Mouse (Mus musculus) stomach, embryonic 14.5 days (tissue): ENCODE data around the gene Ribc2. TPM values are rescaled to one million over a fixed set of nuclear protein-coding genes. Genes with fewer than 3 reads are reported as not detected.

ENCODE experiments used
- ATAC-seq: fragments of 200-750 bp; cut with Nextera tagmentation; 2 replicates; pipeline ENCODE4 v1.8.0; 2017; ENCODE audit warnings: low read depth, moderate TSS enrichment; ENCODE audit not compliant: insufficient number of reproducible peaks, insufficient read depth, low FRiP score
- H3K27ac ChIP-seq: fragments of 300-500 bp; sonication (generic); 2 replicates; pipeline ENCODE4 v1.5.1; 2014; ENCODE audit warnings: mild to moderate bottlenecking, low read length, moderate library complexity, mixed read lengths
- H3K27me3 ChIP-seq: fragments of 300-500 bp; sonication (generic); 2 replicates; pipeline ENCODE4 v1.6.1; 2014; ENCODE audit warnings: low read length, control low read depth, mixed read lengths; ENCODE audit not compliant: control insufficient read depth, insufficient read depth
- H3K36me3 ChIP-seq: fragments of 300-500 bp; sonication (generic); 2 replicates; pipeline ENCODE4 v1.6.1; 2014; ENCODE audit warnings: mild to moderate bottlenecking, control low read depth, low read length, moderate library complexity, mixed read lengths; ENCODE audit not compliant: control insufficient read depth, insufficient read depth
- H3K4me1 ChIP-seq: fragments of 300-500 bp; sonication (generic); 2 replicates; pipeline ENCODE4 v1.6.1; 2014; ENCODE audit warnings: low read length, control low read depth, mixed read lengths; ENCODE audit not compliant: control insufficient read depth, insufficient read depth
- H3K4me2 ChIP-seq: fragments of 300-500 bp; sonication (generic); replicated peaks from 2 replicates; pipeline ENCODE4 v1.6.1; 2014; ENCODE audit warnings: low read depth, low read length, control low read depth
- H3K4me3 ChIP-seq: fragments of 300-500 bp; sonication (generic); 2 replicates; pipeline ENCODE4 v1.5.1; 2014; ENCODE audit warnings: low read depth, low read length, control low read depth
- H3K9ac ChIP-seq: fragments of 300-500 bp; sonication (generic); replicated peaks from 2 replicates; pipeline ENCODE4 v1.6.1; 2014; ENCODE audit warnings: low read depth, mild to moderate bottlenecking, control low read depth, low read length, moderate library complexity, mixed read lengths
- H3K9me3 ChIP-seq: fragments of 300-500 bp; sonication (generic); 2 replicates; pipeline ENCODE4 v1.6.1; 2016; ENCODE audit warnings: low read depth, low read length, control low read depth; ENCODE audit not compliant: control insufficient read depth
- WGBS: fragments of 180-500 bp; shearing (Covaris S2); extraction: QIAGEN DNeasy Blood & Tissue Kit; methylation state at CpG from one replicate; pipeline ENCODE4 v1.1.7; 2014; 5-methylcytosine and 5-hydroxymethylcytosine counted together
- polyA plus RNA-seq: library from polyadenylated mRNA; unstranded; fragments of >200 nt; fragmentation: Nextera tagmentation; extraction: Ambion mirVana; gene quantifications from 2 replicates; pipeline ENCODE4 v1.2.1, GENCODE M21; 2014

Gene Ribc2
- polyA plus RNA-seq, 1 experiment from 2014 or later: 0.49 TPM

- 88% methylated on average over 4 of the region's 4 CpGs for WGBS
- no peaks in the 10 kb centered on the region for H3K27me3 ChIP-seq
- peaks cover 20% of the 10 kb centered on the region; the same call in 1 of the 2 replicates for H3K4me1 ChIP-seq
- H3K27ac ChIP-seq: no peak overlapping the region
- H3K36me3 ChIP-seq: no peaks in the 10 kb centered on the region
- no peak for ATAC-seq
- H3K9me3 ChIP-seq: no peaks in the 10 kb centered on the region
- no peak overlapping the region for H3K4me3 ChIP-seq
- no peak overlapping the region for H3K9ac ChIP-seq
- no peak overlapping the region for H3K4me2 ChIP-seq
These were observed 50.2 kb downstream of the Ribc2 start for GRCm38 (mm10) chr15:85182063-85182462.

- H3K36me3 ChIP-seq: no peaks in the 10 kb centered on the region
- WGBS: 61% methylated on average over 7 of the region's 7 CpGs
- H3K27me3 ChIP-seq: no peaks in the 10 kb centered on the region
- H3K4me3 ChIP-seq: no peak overlapping the region
- H3K9ac ChIP-seq: no peak overlapping the region
- no peak for ATAC-seq
- no peak overlapping the region for H3K27ac ChIP-seq
- no peaks in the 10 kb centered on the region for H3K4me1 ChIP-seq
- no peaks in the 10 kb centered on the region for H3K9me3 ChIP-seq
- no peak overlapping the region for H3K4me2 ChIP-seq
These were observed 55.0 kb downstream of the Ribc2 start for GRCm38 (mm10) chr15:85186916-85187315.

- Histone ChIP-seq H3K36me3 (no peaks in the 10 kb centered on the region), H3K27ac (no peak overlapping the region), H3K4me2 (no peak overlapping the region), H3K9ac (no peak overlapping the region), H3K4me1 (no peaks in the 10 kb centered on the region), H3K4me3 (no peak overlapping the region), H3K27me3 (no peaks in the 10 kb centered on the region), H3K9me3 (no peaks in the 10 kb centered on the region)
- ATAC-seq: no peak
- 55% methylated on average over 8 of the region's 8 CpGs for WGBS
These were observed 56.4 kb downstream of the Ribc2 start for GRCm38 (mm10) chr15:85188167-85188778.

Other genes starting within 250 kb of the Ribc2 start
- 0.31 and 0.90 TPM in 2 replicates for gene Gm29666, start 212.0 kb upstream of the Ribc2 start, polyA plus RNA-seq
- 40.5 and 44.2 TPM in 2 replicates for gene Nup50, start 208.7 kb upstream of the Ribc2 start, polyA plus RNA-seq
- gene 5031439G07Rik, start 143.5 kb upstream of the Ribc2 start, polyA plus RNA-seq: 8.8 and 9.4 TPM in 2 replicates
- gene Upk3a, start 114.9 kb upstream of the Ribc2 start, polyA plus RNA-seq: 11.5 TPM in 2 replicates
- gene Fam118a, start 103.1 kb upstream of the Ribc2 start, polyA plus RNA-seq: 30.7 and 31.8 TPM in 2 replicates
- 0.19 and 0.25 TPM in 2 replicates for gene Smc1b, start 114 bp upstream of the Ribc2 start, polyA plus RNA-seq
- 286 and 310 TPM in 2 replicates for gene Fbln1, start 73.9 kb downstream of the Ribc2 start, polyA plus RNA-seq
- gene Atxn10, start 204.2 kb downstream of the Ribc2 start, polyA plus RNA-seq: 258 and 265 TPM in 2 replicates